Mouse (Mus musculus) layer of hippocampus, adult 2 months (tissue): ENCODE data around the gene Sphk2. TPM values are rescaled to one million over a fixed set of nuclear protein-coding genes. Genes with fewer than 3 reads are reported as not detected.

ENCODE experiments used
- DNase-seq, 2 experiments: peaks; one replicate each; pipeline ENCODE4 v3.0.0; 2022; ENCODE audit warnings: low spot score in 2 of 2
- H3K27ac ChIP-seq: fragments of 200-600 bp; 2 replicates; pipeline ENCODE4 v1.8.1; 2022
- H3K4me3 ChIP-seq: fragments of 200-600 bp; 2 replicates; pipeline ENCODE4 v1.8.1; 2022; ENCODE audit warnings: mild to moderate bottlenecking
- CTCF ChIP-seq: fragments of 200-600 bp; conservative IDR thresholded peaks from 2 replicates; pipeline ENCODE4 v1.8.1; 2022; ENCODE audit warnings: antibody characterized with exemption, mild to moderate bottlenecking, moderate library complexity
- total RNA-seq, 2 experiments: library from RNA; stranded (reverse); gene quantifications; 2 replicates each; pipeline ENCODE4 v1.2.3; 2021

The Sphk2 gene
- total RNA-seq, 2 experiments from 2014 or later: 32.3 to 35.8 TPM

- DNase-seq: no peak
- peak overlapping the region; percentile 77 for H3K4me3 ChIP-seq
- no peak for TF ChIP-seq CTCF
- H3K27ac ChIP-seq: peak overlapping the region; percentile 88
Measured at GRCm38 (mm10) chr7:45713881-45714520, 3.8 kb downstream of the Sphk2 start.

GRCm38 (mm10) chr7:45713396-45713795 lies 4.4 kb downstream of the Sphk2 start:
- no peak for TF ChIP-seq CTCF
- Histone ChIP-seq H3K4me3 (no peak overlapping the region), H3K27ac (no peak overlapping the region)
- DNase-seq: no peak

GRCm38 (mm10) chr7:45712022-45712757 lies 5.6 kb downstream of the Sphk2 start:
- DNase-seq: no peak
- no peak for TF ChIP-seq CTCF
- H3K4me3 ChIP-seq: no peak overlapping the region
- H3K27ac ChIP-seq: peak overlapping the region; percentile 8; the same call in 1 of the 2 replicates

- peak overlapping the region; percentile 99; the same call in 1 of the 2 replicates for H3K27ac ChIP-seq
- no peak for TF ChIP-seq CTCF
- no peak for DNase-seq
- no peak overlapping the region for H3K4me3 ChIP-seq
Measured at GRCm38 (mm10) chr7:45711316-45712021, 6.3 kb downstream of the Sphk2 start.

- no peak overlapping the region for H3K4me3 ChIP-seq
- no peak for TF ChIP-seq CTCF
- peak overlapping the region; percentile 99; the same call in 1 of the 2 replicates for H3K27ac ChIP-seq
- DNase-seq: no peak
Measured at GRCm38 (mm10) chr7:45710477-45711191, 7.2 kb downstream of the Sphk2 start.

- Histone ChIP-seq H3K4me3 (no peak overlapping the region; the same call in 1 of the 2 replicates), H3K27ac (peak overlapping the region; percentile 99)
- no peak for DNase-seq
- no peak for TF ChIP-seq CTCF
Measured at GRCm38 (mm10) chr7:45709677-45710355, 8.0 kb downstream of the Sphk2 start.

- TF ChIP-seq CTCF: no peak
- peak overlapping the region; percentile 99 for H3K27ac ChIP-seq
- no peak for DNase-seq
- H3K4me3 ChIP-seq: no peak overlapping the region; the same call in 1 of the 2 replicates
Measured at GRCm38 (mm10) chr7:45709036-45709435, 8.8 kb downstream of the Sphk2 start.

GRCm38 (mm10) chr7:45708221-45708761 lies 9.5 kb downstream of the Sphk2 start:
- Histone ChIP-seq H3K4me3 (peak overlapping the region; percentile 72), H3K27ac (peak overlapping the region; percentile 99)
- DNase-seq: no peak
- no peak for TF ChIP-seq CTCF

- peak overlapping the region; percentile 72 for H3K4me3 ChIP-seq
- H3K27ac ChIP-seq: peak overlapping the region; percentile 99
- DNase-seq: peak; percentile 92 to 96
- TF ChIP-seq CTCF: no peak
Measured at GRCm38 (mm10) chr7:45707375-45707967, 10.3 kb downstream of the Sphk2 start.

GRCm38 (mm10) chr7:45706721-45707241 lies 11.0 kb downstream of the Sphk2 start:
- peak; percentile 18; the same call in 1 of the 2 replicates for TF ChIP-seq CTCF
- Histone ChIP-seq H3K4me3 (peak overlapping the region; percentile 72), H3K27ac (peak overlapping the region; percentile 99)
- peak; percentile 76 to 82 for DNase-seq

- peak overlapping the region; percentile 99 for H3K27ac ChIP-seq
- peak; percentile 83 to 84 for DNase-seq
- no peak for TF ChIP-seq CTCF
- H3K4me3 ChIP-seq: peak overlapping the region; percentile 72
Measured at GRCm38 (mm10) chr7:45705873-45706281, 11.9 kb downstream of the Sphk2 start.
